Mouse (Mus musculus) kidney, adult 2 months (tissue): ENCODE measurements at regions not wholly inside any gene's neighbourhood (a gene's known extent, or its start where the extent isn't known, plus 50 kb on each side); places are given as distances from the start of the nearest gene placed in this dataset.

Source experiments
- CTCF ChIP-seq: fragments of 200-500 bp; conservative IDR thresholded peaks from 2 replicates; pipeline ENCODE4 v1.5.1; 2011; ENCODE audit warnings: low read depth, mild to moderate bottlenecking, control low read depth, low read length, moderate library complexity, mixed read lengths; ENCODE audit not compliant: insufficient read depth, insufficient read length
- POLR2A ChIP-seq: fragments of 200-500 bp; IDR thresholded peaks from one replicate; pipeline ENCODE4 v1.6.1; 2011; ENCODE audit warnings: low read depth, low read length, control low read depth

GRCm38 (mm10) chr1:161657511-161657910, 130.8 kb downstream of the Fasl start:
- TF ChIP-seq CTCF (no peak), POLR2A (no peak)
